Mouse (Mus musculus): ENCODE data around the gene Tusc1.

The Tusc1 gene

GRCm38 (mm10) chr4:93335118-93336003 is at the start of gene Tusc1:
Gene Tusc1 (minus strand): TSS chr4:93335511.
- DNase-seq, result peak; percentile 69 to 77

- DNase-seq, result no peak
Observed at GRCm38 (mm10) chr4:93352930-93353329, 17.6 kb upstream of the Tusc1 start.

GRCm38 (mm10) chr4:93344357-93344756 is 9.0 kb upstream of the Tusc1 start:
- DNase-seq, result no peak

GRCm38 (mm10) chr4:93341568-93341967 is 6.3 kb upstream of the Tusc1 start:
- no peak for DNase-seq

- no peak for DNase-seq
Observed at GRCm38 (mm10) chr4:93337977-93338376, 2.7 kb upstream of the Tusc1 start.

- DNase-seq, result peak; percentile 72 to 84
Observed at GRCm38 (mm10) chr4:93334636-93335117, 634 bp downstream of the Tusc1 start.

GRCm38 (mm10) chr4:93307486-93307885 is 27.8 kb downstream of the Tusc1 start:
- DNase-seq, result no peak

GRCm38 (mm10) chr4:93286065-93286464 is 49.2 kb downstream of the Tusc1 start:
- DNase-seq, result no peak

All from spleen, adult 18-20 months (tissue).